32 mouse cellular contexts compared by ENCODE assay signal in genomic region chr12:118439626-118440025, GRCm38 (mm10).
A peak's percentile ranks its signal among the peaks of the same experiment; 100 is the strongest.
DNase-seq lines count a peak whose midpoint lies in the region; ATAC-seq and TF ChIP-seq lines count a peak whose summit lies in the region.
"Had no signal": no experiment of that assay in that cellular context is flagged by ENCODE, and none has a peak within 500 bp of the region (broad histone marks: within the 10 kb centered on the region; RNA-seq: fewer than 3 reads in every experiment).

No protein-coding gene starts in this region.

- DNase-seq in embryonic facial prominence, embryonic 14.5 days (ENCODE audit: low spot score): no peak
- no peak for DNase-seq in embryonic facial prominence, embryonic 10.5 days (ENCODE audit: low spot score)
- DNase-seq in heart, adult 8-10 months (ENCODE audit: low spot score): no peak
- DNase-seq in heart, postnatal 0 days (ENCODE audit: low spot score): peak; percentile 49
- peak; percentile 9 for DNase-seq in NIH3T3 (ENCODE audit: low read depth)
- DNase-seq in right cerebral cortex, postnatal 25 days: no peak
- DNase-seq: adrenal gland, adult 8-10 months; adrenal gland, postnatal 25 days; B cell, adult 2 months; cerebellum, adult 11-12 months; cerebellum, adult 8-10 months; cerebellum, postnatal 10 days; cerebellum, postnatal 36 days; embryo, embryonic 11 days; forebrain, postnatal 0 days; gastrocnemius, adult 2 months; gastrocnemius, postnatal 14 days; heart, postnatal 14 days; heart, postnatal 4 days; kidney, adult 18-20 months; kidney, adult 9 months had no signal

- no peaks in the 10 kb centered on the region for H3K36me3 ChIP-seq in embryonic facial prominence, embryonic 14.5 days (ENCODE audit: control insufficient read depth, insufficient read depth, low read length)
- no peaks in the 10 kb centered on the region for H3K36me3 ChIP-seq in embryonic facial prominence, embryonic 10.5 days (replicated peaks)
- H3K36me3 ChIP-seq in heart, embryonic 14.5 days (ENCODE audit: control insufficient read depth, insufficient read depth, low read length): no peaks in the 10 kb centered on the region
- H3K36me3 ChIP-seq in heart, postnatal 0 days (replicated peaks; ENCODE audit: control insufficient read depth, insufficient read depth, low read length): no peaks in the 10 kb centered on the region
- no peaks in the 10 kb centered on the region for H3K36me3 ChIP-seq in heart, embryonic 11.5 days (ENCODE audit: control insufficient read depth, insufficient read depth, low read length)
- H3K36me3 ChIP-seq: embryonic facial prominence, embryonic 15.5 days; G1E had no signal

- no peaks in the 10 kb centered on the region for H3K27me3 ChIP-seq in embryonic facial prominence, embryonic 14.5 days (replicated peaks; ENCODE audit: control insufficient read depth, insufficient read depth, low read length)
- H3K27me3 ChIP-seq in embryonic facial prominence, embryonic 10.5 days (replicated peaks; ENCODE audit: low read depth, poor library complexity, severe bottlenecking): no peaks in the 10 kb centered on the region
- no peaks in the 10 kb centered on the region for H3K27me3 ChIP-seq in heart, embryonic 14.5 days (ENCODE audit: control insufficient read depth, insufficient read depth, low read length)
- no peaks in the 10 kb centered on the region for H3K27me3 ChIP-seq in heart, postnatal 0 days (ENCODE audit: control insufficient read depth, insufficient read depth, low read length)
- H3K27me3 ChIP-seq in heart, embryonic 11.5 days (ENCODE audit: control insufficient read depth, insufficient read depth, low read length): no peaks in the 10 kb centered on the region; the same call in 1 of the 2 replicates
- H3K27me3 ChIP-seq: CH12.LX; embryonic facial prominence, embryonic 15.5 days had no signal

- no peak overlapping the region for H3K9ac ChIP-seq in embryonic facial prominence, embryonic 14.5 days (ENCODE audit: low read depth, low read length)
- no peak overlapping the region for H3K9ac ChIP-seq in heart, embryonic 14.5 days (ENCODE audit: low read length)
- no peak overlapping the region for H3K9ac ChIP-seq in heart, postnatal 0 days (replicated peaks; ENCODE audit: low read depth, low read length)
- H3K9ac ChIP-seq in heart, embryonic 11.5 days (ENCODE audit: low read depth, low read length): no peak overlapping the region
- H3K9ac ChIP-seq: embryonic facial prominence, embryonic 15.5 days; forebrain, postnatal 0 days; hindbrain, embryonic 14.5 days had no signal

- no peaks in the 10 kb centered on the region for H3K4me1 ChIP-seq in embryonic facial prominence, embryonic 14.5 days (ENCODE audit: control insufficient read depth, insufficient read depth, low read length)
- H3K4me1 ChIP-seq in embryonic facial prominence, embryonic 10.5 days: no peaks in the 10 kb centered on the region
- H3K4me1 ChIP-seq in heart, embryonic 14.5 days (ENCODE audit: control insufficient read depth in 2 of 2, insufficient read depth in 2 of 2, low read length in 2 of 2): peaks cover 7% of the 10 kb centered on the region in 2 experiments; a peak in 3 of 4 replicates
- no peaks in the 10 kb centered on the region for H3K4me1 ChIP-seq in heart, postnatal 0 days (ENCODE audit: control insufficient read depth, insufficient read depth)
- H3K4me1 ChIP-seq in heart, embryonic 11.5 days (ENCODE audit: control insufficient read depth, insufficient read depth, low read length): no peaks in the 10 kb centered on the region
- H3K4me1 ChIP-seq: embryonic facial prominence, embryonic 15.5 days had no signal

- H3K9me3 ChIP-seq in embryonic facial prominence, embryonic 14.5 days (ENCODE audit: control insufficient read depth, low read length): no peaks in the 10 kb centered on the region
- H3K9me3 ChIP-seq in embryonic facial prominence, embryonic 10.5 days: no peaks in the 10 kb centered on the region
- no peaks in the 10 kb centered on the region for H3K9me3 ChIP-seq in heart, embryonic 14.5 days (ENCODE audit: control insufficient read depth, low read length)
- no peaks in the 10 kb centered on the region for H3K9me3 ChIP-seq in heart, postnatal 0 days (replicated peaks; ENCODE audit: control insufficient read depth, low read length)
- no peaks in the 10 kb centered on the region for H3K9me3 ChIP-seq in heart, embryonic 11.5 days (replicated peaks; ENCODE audit: control insufficient read depth, low read length)
- H3K9me3 ChIP-seq: embryonic facial prominence, embryonic 15.5 days; G1E had no signal

- no peak overlapping the region for H3K4me2 ChIP-seq in embryonic facial prominence, embryonic 14.5 days (ENCODE audit: low read depth, low read length)
- no peak overlapping the region for H3K4me2 ChIP-seq in heart, embryonic 14.5 days (ENCODE audit: low read length)
- no peak overlapping the region for H3K4me2 ChIP-seq in heart, postnatal 0 days (ENCODE audit: low read depth, low read length)
- H3K4me2 ChIP-seq in heart, embryonic 11.5 days: no peak overlapping the region
- H3K4me2 ChIP-seq: embryonic facial prominence, embryonic 15.5 days; hindbrain, embryonic 14.5 days had no signal

- TF ChIP-seq CTCF in heart, postnatal 0 days (IDR thresholded peaks at IDR 0.05; ENCODE audit: low read depth): no peak

- WGBS in embryonic facial prominence, embryonic 14.5 days: 58% methylated on average over 3 of the region's 3 CpGs
- WGBS in embryonic facial prominence, embryonic 10.5 days: 86% methylated on average over 3 of the region's 3 CpGs
- 34% methylated on average over 3 of the region's 3 CpGs for WGBS in heart, embryonic 14.5 days
- 22% methylated on average over 3 of the region's 3 CpGs for WGBS in heart, postnatal 0 days
- 57% methylated on average over 3 of the region's 3 CpGs for WGBS in heart, embryonic 11.5 days (ENCODE audit: insufficient replicate concordance)

- ATAC-seq in embryonic facial prominence, embryonic 14.5 days (ENCODE audit: low read depth): 0 out of 2 replicates have a peak, but pooled peaks have one; percentile 30
- 0 out of 2 replicates have a peak, but pooled peaks have one; percentile 35 for ATAC-seq in heart, embryonic 14.5 days (ENCODE audit: insufficient number of reproducible peaks, insufficient read depth, low FRiP score, low read depth)
- peak; percentile 91 for ATAC-seq in heart, postnatal 0 days (ENCODE audit: insufficient read depth, low read depth)
- ATAC-seq in heart, embryonic 11.5 days (replicated peaks; ENCODE audit: insufficient number of reproducible peaks, low FRiP score, low TSS enrichment): no peak
- ATAC-seq: activated CD4-positive, CD25-positive, alpha-beta regulatory T cell, adult 4 months; forebrain, embryonic 14.5 days; forebrain, postnatal 0 days; hindbrain, postnatal 0 days; inflammation-experienced regulatory T-cells, adult 6 months; intestine, embryonic 16.5 days had no signal

- H3K27ac ChIP-seq in embryonic facial prominence, embryonic 14.5 days (replicated peaks; ENCODE audit: low read depth, low read length): no peak overlapping the region
- H3K27ac ChIP-seq in embryonic facial prominence, embryonic 10.5 days (replicated peaks): no peak overlapping the region
- H3K27ac ChIP-seq in heart, embryonic 14.5 days (replicated peaks in 1 of 2; ENCODE audit: control insufficient read depth in 1 of 2, insufficient read depth in 1 of 2, low read depth in 2 of 2, low read length in 2 of 2): peak overlapping the region in 1 of 2 experiments; percentile 67; a peak in 3 of 4 replicates
- peak overlapping the region; percentile 50; the same call in 1 of the 2 replicates for H3K27ac ChIP-seq in heart, postnatal 0 days (ENCODE audit: low read depth)
- H3K27ac ChIP-seq in heart, embryonic 11.5 days (ENCODE audit: low read depth, low read length): no peak overlapping the region
- H3K27ac ChIP-seq: embryonic facial prominence, embryonic 15.5 days; gastrocnemius, adult 2 months; hindbrain, embryonic 14.5 days; hindbrain, postnatal 0 days had no signal

- TF ChIP-seq EP300 in heart, postnatal 0 days (IDR thresholded peaks at IDR 0.05; ENCODE audit: low read depth): no peak

- no peak overlapping the region for H3K4me3 ChIP-seq in embryonic facial prominence, embryonic 14.5 days (ENCODE audit: low read depth, low read length)
- no peak overlapping the region for H3K4me3 ChIP-seq in embryonic facial prominence, embryonic 10.5 days
- H3K4me3 ChIP-seq in heart, embryonic 14.5 days (ENCODE audit: control insufficient read depth in 1 of 2, insufficient read depth in 1 of 2, low read depth in 1 of 2, low read length in 2 of 2): no peak overlapping the region
- H3K4me3 ChIP-seq in heart, postnatal 0 days (ENCODE audit: low read depth, low read length): no peak overlapping the region
- H3K4me3 ChIP-seq in heart, embryonic 11.5 days (ENCODE audit: low read depth, low read length): no peak overlapping the region
- H3K4me3 ChIP-seq: embryonic facial prominence, embryonic 15.5 days; gastrocnemius, adult 2 months had no signal

Comparison
In these comparisons a context has a peak if more than half of its experiments do, and no peak if none do; other contexts are left out.
1. DNase-seq: peak in heart, postnatal 0 days (single experiment) and NIH3T3 (single experiment); none in embryonic facial prominence, embryonic 14.5 days (single experiment), embryonic facial prominence, embryonic 10.5 days (single experiment), heart, adult 8-10 months (single experiment) and right cerebral cortex, postnatal 25 days (single experiment).